Mouse (Mus musculus) brain, adult 10 weeks (tissue): ENCODE measurements around the gene Scn8a. TPM values are rescaled to one million over a fixed set of nuclear protein-coding genes. Genes with fewer than 3 reads are reported as not detected.

ENCODE experiments used
- polyA plus RNA-seq: library from polyadenylated mRNA; stranded (reverse); fragments of 350-450 nt; fragmentation: Illumina TruSeq; extraction: RNeasy Lipid Tissue Mini Kit (QIAGEN cat#74804); gene quantifications from one replicate; pipeline ENCODE4 v1.2.3, GENCODE M21; 2015; ENCODE audit warnings: low read depth, low replicate concordance

Scn8a gene
- polyA plus RNA-seq: 82.5 TPM

GRCm38 (mm10) chr15:100869558-100869957 lies at the start of gene Scn8a:
TSS of gene Scn8a (plus strand) at chr15:100869858.

GRCm38 (mm10) chr15:101047194-101047555 lies 177.5 kb downstream of the Scn8a start, which contains the start of gene Gm47841:
TSS of gene Gm47841 (minus strand) at chr15:101047397.

GRCm38 (mm10) chr15:101077813-101078730 lies 208.4 kb downstream of the Scn8a start, which contains the start of gene Fignl2:
TSS of gene Fignl2 (minus strand) at chr15:101078567.

Other genes starting within 250 kb of the Scn8a start
- gene Smagp, start 232.9 kb upstream of the Scn8a start, polyA plus RNA-seq: 3.5 TPM
- 6.3 TPM for gene Bin2, start 200.3 kb upstream of the Scn8a start, polyA plus RNA-seq
- gene Cela1, start 181.9 kb upstream of the Scn8a start, polyA plus RNA-seq: 6.1 TPM
- 12.5 TPM for gene Galnt6, start 140.5 kb upstream of the Scn8a start, polyA plus RNA-seq
- gene Slc4a8, start 108.1 kb upstream of the Scn8a start, polyA plus RNA-seq: 25.7 TPM
- gene Gm47841, start 177.5 kb downstream of the Scn8a start, polyA plus RNA-seq: not detected
- gene Fignl2, start 208.7 kb downstream of the Scn8a start, polyA plus RNA-seq: 0.62 TPM
- gene Ankrd33, start 245.9 kb downstream of the Scn8a start, polyA plus RNA-seq: not detected